Mouse (Mus musculus) frontal cortex, postnatal 10 days (tissue): ENCODE results near the gene Cdhr5.

Experiments used
- DNase-seq, 2 experiments: peaks; one replicate each; pipeline ENCODE4 v3.0.0; 2022; ENCODE audit warnings: low spot score in 2 of 2, mixed read lengths in 1 of 2

Gene Cdhr5

DNA sequence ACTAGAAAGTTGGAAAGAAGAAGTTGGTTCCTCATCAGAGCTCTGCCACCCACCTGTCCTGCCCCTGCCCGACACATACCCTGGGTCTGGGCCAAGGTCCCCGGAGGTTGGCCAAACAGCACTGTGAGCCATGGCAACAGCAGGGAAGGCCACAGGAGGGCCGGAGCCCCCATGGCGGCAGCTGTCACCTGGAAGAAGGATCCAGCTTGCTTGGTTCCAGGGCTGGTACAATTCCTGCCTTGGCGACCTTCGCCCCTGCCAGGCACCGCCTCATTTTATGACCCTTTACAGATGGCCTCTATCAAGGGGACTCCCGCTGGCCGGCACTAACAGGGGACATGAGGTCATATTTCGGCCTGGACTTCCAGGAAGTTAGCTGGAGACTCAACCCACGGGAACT, at the start of gene Cdhr5:
Cdhr5 (minus strand) TSS at position 241 of the 400 bp plus-strand sequence.
- no peak for DNase-seq

DNA sequence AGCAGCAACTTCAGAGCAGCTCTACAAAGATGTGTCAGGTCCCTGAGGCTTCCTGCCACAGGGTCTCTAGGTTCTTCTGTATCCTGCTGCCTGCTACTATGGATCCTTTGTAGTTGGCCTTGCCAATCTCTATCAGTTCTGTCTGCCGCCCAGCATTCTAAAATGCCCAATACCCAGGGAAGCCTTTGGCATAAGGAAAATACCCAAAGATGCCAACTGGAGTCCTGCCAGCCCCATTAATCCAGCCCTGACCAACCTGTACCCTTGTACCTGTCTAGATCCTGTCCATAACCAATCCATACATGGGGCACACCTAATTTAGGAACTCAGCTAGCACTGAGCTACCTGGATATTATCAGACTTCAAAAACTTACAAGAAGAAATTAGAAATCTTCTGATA, 48.1 kb upstream of the Cdhr5 start:
- no peak for DNase-seq

DNA sequence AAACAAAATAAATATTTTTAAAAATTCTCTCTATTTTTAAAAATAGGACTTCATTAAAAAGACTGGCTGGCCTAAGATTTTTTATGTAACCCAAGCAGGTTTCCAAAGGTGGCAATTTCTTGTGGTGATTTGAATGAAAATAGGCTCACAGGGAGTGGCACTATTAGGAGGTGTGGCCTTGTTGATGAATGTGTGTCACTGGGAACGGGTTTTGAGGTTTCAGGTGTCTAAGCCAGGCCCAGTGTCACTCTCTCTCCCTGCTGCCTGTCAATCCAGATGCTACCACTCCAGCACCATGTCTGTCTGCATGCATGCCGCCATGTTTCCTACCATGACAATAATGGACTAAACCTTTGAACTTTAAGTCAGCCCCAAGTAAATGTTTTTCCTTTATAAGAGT, 42.9 kb upstream of the Cdhr5 start:
- no peak for DNase-seq

DNA sequence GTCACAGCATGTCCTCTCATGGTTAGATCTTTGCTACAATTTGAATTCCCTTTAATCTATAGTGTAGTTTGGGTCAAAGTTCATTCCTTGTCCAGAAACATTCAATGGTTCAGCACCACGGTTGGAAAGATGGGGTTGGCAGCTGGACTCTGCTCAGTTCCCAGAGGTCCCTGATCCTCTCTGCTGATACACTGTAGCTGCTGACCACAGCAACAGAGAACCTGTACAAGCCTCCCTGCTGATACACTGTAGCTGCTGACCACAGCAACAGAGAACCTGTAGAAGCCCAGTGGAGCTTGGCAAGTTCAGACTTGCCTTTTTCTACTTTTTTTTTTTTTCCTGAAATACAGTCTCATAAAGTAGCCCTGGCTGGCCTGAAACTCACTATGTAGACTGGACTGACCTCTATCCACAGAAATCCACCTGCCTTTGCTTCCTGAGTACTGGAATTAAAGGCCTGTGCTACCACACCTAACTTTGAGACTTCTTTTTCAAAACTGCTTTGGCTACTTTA, 41.1 kb upstream of the Cdhr5 start:
- no peak for DNase-seq

DNA sequence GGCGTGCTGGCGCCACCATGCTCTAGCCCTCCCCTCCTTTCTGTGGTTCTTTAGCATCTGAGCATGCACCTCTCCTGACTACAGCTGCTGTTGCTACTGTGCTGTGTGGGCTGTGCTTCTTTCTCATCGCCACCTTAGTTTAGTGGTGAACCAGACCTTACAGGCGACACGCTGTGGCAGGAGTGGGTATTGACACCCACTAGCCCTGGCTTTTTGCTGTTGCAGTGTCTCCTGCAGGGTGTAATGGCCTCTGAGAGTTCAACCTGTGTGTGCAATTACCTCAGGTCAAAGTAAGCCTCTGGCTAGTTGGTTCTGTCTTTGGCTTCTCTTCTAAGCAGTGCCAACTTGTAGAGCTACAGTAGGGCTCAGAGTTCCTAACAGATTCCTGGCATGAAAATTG, 39.4 kb upstream of the Cdhr5 start:
- DNase-seq = no peak

DNA sequence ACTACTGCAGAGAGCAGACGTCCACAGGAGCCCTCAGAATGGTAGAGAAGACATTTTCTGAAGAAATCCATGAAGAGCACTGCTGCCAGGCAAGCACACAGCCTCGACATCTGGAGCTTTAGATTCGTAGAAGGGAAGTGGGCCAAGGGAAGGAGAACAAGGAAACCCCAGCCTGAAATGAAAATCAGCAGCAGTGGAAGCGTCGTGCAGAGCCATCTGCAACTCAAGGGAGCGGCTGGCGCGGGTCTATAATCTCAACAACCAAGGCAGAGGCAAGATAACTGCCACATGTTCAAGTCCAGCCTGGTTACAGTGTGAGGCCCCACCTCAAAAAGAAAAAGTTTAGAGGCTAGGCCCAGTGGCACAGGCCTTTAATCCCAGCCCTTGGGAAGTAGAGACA, 38.5 kb upstream of the Cdhr5 start:
- DNase-seq = no peak

DNA sequence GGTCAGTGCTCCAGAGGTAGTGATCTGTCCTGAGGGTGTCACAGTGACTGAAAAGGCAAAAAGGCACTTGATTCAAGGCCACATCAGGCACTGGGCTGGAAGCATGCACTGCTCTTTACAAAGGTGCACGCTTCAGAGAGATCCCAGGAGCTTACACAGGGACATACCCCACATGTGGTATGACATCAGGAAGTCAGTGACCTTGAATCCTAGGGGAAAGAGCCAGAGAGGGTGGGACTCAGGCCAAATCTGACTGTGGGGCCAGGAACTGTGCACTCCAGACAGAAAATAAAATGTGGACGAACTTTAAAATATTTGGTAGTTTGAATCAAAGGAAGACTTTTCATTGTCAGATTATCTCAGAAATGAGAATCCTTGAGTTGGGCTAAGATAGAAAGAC, 37.8 kb upstream of the Cdhr5 start:
- no peak for DNase-seq

DNA sequence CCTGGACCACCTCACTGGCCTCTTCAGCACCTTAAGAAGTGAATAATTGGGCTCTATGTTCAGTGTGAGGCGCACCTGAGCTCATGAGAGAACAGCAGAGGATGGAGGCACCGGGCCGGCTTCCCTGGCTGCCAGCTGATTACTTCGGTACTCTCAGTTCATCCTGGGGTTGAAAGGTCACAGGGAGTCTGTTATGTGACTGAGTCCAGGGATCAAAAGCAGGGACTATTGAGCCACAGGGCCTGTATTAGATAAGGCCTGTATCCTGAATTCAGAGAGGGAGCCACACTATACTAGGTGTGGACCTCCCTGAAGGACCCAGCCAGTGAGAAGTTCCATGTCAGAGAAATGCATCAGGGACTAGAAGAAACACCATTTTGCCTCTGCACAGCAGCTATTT, 28.0 kb upstream of the Cdhr5 start:
- DNase-seq = no peak

DNA sequence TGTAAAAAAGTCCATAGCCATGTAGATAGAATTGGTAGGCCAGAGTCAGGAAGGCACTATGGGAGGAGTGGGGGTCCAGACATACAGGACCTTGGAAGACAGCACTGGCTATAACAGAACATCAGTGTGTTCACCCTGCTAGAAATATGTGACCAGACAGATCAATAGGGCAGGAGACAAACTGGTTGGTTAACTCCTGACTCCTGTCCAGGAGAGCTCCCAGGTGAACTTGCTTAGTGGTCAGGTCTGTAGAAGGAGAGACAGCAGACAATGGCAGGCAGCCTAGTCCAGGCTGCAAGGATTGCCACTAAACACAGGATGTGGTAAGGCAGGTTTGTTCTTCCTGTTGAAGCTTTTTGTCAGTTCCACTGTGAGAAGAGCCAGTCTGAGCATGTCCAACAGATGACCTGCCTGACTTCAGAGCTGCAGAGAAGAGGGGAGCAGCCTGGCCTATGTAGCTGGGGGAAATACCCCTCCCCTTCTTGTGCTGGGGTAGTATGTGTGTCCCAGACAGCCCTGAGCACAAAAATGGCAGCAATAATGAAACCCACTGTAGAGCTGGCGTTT, 26.2 kb upstream of the Cdhr5 start:
- DNase-seq = no peak

DNA sequence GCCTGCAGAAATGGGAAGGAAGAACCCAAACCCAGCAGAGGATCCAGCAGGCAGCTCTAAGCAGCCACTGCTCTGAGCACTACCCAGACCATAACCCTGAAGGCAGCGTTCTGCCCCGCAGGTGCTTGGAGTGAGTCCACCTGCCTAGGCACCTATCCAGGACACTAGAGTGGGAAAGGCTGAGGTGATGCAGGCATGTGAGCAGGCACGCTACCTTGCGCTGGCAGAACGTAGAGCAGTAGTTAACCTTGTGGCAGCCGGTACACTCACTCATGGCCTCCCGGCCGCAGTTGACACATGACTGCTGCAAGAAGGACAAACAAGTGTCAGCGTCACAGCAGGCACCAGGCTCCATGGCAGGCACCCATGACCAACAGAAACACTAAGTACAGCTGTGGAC, 24.8 kb upstream of the Cdhr5 start:
- no peak for DNase-seq

DNA sequence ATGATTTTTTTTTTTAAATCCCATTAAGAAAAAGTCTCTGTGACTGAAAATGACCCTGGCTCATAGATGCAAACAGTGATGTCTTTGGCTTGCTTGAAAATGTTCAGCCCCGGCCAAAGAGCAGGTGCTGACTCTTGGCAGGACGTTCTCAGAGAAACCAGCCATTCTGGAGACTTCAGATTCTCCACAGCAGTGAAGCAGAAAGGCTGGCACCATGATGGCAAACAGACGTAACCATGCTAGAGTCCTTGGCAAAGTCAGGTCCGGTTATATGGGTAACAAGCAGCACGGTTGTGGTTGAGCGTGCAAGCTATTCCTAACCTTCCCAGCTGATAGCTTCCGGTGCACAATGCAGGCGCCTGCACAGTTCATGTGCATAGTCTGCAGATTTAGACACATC, 22.6 kb upstream of the Cdhr5 start:
- DNase-seq = no peak

DNA sequence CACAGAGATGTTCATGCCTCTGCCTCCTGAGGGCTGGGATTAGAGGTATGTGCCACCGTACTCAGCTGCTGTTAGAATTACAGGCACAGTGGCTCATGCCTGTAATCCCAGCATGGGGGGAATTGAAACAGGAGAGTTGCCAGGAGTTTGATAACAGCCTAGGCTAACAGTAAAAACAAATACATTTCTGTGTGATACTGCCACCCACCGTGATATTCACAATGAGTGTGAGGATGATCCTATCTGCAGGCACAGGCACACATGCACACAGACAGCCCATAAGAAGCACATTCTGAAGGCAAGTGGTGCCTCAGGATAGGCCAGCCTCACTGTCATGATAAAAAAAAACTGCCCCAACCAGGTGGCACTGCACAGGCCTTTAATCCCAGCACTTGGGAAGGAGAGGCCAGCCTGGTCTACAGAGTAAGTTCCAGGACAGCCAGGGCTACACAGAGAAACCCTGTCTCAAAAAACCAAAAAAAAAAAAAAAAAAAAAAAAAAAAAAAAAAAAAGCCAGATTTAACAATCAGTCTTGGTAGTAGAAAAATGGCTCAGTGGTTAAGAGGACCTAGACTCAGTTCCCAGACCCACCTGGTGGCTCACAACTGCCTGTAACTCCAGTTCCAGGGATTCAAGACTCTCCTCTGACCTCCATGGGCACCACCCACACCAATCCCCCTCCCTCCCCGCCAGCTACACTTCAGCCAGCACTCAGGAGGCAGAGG, 21.5 kb upstream of the Cdhr5 start:
- DNase-seq = no peak

DNA sequence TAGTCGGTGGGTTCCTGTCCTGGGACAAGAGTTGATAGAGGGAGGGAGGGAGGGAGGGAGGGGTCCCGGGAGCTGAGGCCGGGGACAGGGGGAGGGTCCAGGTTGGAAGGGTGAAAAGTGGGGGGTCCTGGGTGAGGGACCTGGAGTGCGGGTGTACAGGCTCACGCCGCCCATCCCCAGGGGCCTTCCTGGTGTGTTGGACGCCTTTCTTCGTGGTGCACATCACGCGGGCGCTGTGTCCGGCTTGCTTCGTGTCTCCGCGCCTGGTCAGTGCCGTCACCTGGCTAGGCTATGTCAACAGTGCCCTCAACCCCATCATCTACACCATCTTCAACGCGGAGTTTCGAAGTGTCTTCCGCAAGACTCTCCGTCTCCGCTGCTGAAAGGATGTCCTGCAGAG, 17.9 kb upstream of the Cdhr5 start:
- DNase-seq = no peak

DNA sequence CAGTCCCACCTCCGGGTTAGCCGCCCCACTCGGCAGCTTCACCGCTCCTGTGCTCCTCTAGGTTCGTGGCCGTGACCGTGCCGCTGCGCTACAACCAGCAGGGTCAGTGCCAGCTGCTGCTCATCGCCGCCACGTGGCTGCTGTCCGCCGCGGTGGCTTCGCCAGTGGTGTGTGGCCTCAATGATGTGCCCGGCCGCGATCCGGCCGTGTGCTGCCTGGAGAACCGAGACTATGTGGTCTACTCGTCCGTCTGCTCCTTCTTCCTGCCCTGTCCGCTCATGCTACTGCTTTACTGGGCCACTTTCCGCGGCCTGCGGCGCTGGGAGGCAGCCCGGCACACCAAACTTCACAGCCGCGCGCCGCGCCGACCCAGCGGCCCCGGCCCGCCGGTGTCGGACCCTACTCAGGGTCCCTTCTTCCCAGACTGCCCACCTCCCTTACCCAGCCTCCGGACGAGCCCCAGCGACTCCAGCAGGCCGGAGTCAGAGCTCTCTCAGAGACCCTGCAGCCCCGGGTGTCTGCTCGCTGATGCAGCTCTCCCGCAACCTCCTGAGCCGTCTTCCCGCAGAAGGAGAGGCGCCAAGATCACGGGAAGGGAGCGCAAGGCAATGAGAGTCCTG, 17.4 kb upstream of the Cdhr5 start:
- DNase-seq = no peak

DNA sequence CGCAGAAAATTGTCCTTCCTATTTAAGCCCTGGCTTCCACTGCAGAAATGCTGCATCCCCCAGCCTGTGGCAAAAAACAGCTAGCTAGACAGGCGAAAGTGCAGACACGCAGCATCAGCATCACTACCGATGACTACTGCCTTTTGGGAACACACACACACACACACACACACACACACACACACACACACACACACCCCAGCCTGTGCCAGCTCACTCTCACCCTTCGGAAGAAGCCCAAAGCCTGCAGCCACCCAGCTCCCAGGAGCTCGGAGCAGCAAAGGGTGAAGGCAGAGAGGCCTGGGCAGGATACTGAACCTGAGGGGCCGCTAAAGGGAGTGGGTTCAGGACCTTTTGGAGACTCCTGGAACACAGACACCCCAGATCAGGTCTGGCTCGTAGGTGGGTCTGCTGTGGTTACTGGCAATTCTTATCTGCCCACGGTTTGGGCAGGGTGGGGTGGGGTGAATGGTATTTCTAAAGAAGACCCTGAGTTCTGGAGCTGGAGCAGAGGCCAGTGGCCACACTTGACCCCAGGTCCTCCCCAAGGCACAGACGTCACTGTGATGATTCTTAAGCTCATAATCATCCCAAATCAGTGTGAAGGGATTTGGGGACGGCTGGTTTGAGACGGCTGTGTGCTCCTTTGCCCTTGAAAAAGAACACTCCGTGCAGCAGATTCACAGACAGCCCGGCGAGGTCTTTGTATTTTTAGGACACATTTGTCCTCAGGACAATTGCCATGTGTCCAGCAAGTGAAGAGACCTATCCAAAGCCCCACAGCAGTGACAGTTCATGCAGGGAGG, 16.2 kb upstream of the Cdhr5 start:
- DNase-seq = no peak

DNA sequence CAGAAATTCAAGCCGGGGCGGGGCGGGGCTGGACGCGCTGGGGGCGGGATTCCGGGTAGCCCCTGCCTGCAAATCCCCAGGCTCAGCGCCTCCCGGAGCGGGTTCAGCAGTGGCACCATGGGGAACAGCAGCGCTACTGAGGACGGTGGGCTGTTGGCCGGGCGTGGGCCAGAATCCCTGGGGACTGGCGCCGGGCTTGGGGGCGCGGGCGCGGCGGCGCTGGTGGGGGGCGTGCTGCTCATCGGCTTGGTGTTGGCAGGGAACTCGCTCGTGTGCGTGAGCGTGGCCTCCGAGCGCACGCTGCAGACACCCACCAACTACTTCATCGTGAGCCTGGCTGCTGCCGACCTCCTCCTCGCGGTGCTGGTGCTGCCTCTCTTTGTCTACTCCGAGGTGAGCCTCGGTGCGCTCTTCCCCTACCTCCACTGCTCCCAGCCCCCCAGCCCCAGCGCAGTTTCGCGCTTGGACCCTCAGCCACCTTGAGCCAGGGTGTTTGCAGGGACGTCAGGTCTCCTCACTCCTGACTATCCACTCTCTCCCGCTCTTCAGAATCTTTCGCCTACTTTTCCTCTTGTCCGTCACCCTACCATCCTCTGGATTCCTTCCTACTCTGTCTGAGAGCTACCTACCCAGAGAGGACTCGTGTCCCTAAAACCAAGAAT, 15.5 kb upstream of the Cdhr5 start, which contains the start of gene Drd4:
Drd4 (plus strand) TSS at position 86 of the 662 bp plus-strand sequence.
- no peak for DNase-seq

DNA sequence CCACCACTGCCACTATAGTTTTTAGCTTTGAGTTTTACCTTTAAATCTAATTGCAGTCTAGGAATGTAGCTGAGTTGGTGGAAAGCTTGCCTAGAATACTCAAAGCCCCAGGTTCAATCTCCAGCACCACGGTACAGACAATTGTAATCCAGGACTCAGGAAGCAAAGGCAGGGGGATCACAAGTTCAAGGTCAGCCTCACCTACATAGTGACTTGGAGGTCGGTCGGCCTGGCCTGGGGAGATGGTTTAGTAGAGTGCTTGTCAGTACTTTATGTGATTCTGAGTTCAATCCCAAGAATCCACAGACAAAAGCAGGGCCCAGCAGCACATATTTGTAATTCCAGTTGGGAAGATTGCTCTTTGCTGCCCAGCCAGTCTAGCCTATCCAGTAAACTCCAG, 11.5 kb upstream of the Cdhr5 start:
- no peak for DNase-seq

DNA sequence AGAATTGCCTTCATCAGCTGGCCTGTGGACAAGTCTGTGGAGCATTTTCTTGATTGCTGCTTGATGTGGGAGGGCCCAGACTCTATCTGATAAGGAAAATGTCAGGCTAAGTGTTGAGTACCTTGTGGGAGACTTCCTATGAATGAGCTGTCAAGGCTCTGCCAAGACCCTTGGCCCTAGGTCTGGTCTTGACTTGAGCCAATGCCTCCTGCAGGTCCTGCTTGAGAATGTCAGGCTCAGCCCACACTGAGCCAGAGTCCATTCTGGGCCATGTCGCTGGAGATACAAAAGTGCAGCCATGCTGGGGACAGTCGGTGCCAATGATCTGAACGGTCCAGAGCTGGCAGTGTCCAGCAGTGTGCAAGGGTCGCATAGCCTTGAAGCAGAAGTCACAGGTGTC, 6.2 kb upstream of the Cdhr5 start:
- DNase-seq = no peak

DNA sequence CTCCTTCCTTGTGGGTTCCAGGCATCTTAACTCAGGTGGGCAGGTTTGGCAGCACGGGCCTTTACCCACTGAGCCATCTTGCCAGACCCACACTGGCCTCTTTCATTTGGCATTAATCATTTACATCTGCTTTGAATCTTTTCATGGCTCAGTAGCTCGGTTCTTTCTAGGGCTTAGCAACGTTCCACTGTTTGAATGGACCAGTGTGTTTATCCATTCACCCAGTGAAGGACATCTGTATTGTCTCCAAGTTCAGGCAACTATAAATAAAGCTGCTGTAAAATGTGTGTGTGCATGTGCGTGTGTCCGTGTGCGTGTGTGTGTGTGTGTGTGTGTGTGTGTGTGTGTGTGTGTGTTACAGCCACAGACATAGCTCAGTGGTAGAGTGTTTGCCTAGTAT, 4.9 kb upstream of the Cdhr5 start:
- DNase-seq = no peak

DNA sequence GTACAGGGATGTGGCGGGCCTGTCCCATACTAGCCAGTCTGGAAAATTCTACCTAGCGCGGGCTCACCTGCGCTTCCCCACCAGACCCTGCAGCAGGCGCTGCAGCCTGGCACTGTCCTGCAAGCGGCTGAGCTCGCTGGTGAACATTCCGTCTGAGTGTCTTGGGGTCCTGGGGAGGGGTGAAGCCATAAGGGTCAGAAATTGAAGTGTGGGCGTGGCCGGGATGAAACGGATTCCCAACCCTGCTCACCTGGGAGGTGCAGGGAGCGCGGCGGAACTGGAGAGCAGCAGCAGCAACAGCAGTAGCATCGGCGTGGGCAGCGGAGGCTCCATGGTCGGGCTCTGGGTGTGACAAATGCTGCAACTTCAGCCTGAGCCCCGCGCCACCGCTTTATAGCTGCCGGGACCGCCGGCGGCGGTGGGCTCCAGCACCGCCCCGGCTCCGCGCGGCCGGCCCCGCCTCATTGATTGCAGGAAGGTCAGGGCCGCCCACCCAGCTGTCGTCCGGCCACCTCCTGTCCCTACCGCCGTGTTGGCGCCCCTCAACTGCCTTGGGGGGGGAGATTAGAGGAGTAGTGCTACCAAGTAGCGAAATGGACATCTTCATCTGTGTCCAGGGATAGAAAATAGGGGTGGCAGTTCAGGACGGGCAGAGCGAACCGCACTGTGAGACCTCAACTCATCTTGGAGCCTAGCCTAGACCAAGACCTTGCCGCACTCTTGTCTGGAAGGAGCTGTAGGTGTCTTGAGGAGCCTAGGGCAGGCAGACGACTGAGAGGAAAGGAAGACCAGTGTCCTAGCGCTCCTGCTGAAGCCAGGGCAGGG, 2.4 kb upstream of the Cdhr5 start, which contains the start of gene Sct:
Sct (minus strand) TSS at position 368 of the 825 bp plus-strand sequence.
- no peak for DNase-seq
